Mouse (Mus musculus) ES-Bruce4 (cell line): Measurements from ENCODE around the gene Apon.

Source experiments
- CTCF ChIP-seq: IDR thresholded peaks from one replicate; pipeline ENCODE4 v1.8.1; 2011; ENCODE audit warnings: low read depth, low read length
- EP300 ChIP-seq: IDR thresholded peaks from 2 replicates; pipeline ENCODE4 v1.6.1; 2011; ENCODE audit warnings: low read depth, low read length; ENCODE audit not compliant: insufficient read depth
- POLR2A ChIP-seq: IDR thresholded peaks from one replicate; pipeline ENCODE4 v1.8.1; 2011; ENCODE audit warnings: low read length; ENCODE audit not compliant: insufficient read depth

DNA sequence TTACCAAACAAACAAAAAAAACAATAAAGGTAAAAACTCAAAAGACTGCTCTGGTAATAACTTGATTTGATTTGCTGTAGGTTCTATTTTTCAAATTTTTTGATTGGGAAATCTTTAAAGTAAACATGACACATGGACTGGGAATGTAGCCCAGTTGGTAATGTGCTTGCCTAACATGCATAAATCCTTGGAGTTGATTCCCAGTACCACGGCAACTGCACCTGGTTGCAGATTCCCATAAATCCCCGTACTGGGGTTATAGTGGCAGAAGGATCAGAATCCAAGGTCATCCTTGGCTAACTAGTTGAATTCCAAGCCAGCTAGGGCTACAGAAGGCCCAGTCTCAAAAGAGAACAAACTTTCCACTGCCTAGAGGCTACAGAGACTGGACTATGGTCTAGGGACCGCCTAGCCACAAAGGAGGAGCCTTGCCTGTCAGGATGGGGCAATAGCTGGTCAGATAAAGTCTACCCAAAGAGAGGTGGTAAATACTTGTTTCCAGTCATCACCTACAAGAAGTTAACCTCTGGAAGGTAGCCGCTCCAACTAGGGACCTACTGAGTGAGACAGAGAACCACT, at the start of gene Apon:
- TF ChIP-seq CTCF, result no peak
- no peak for TF ChIP-seq POLR2A
- no peak for TF ChIP-seq EP300
